Mouse (Mus musculus) brain, embryonic 14.5 days (tissue): ENCODE measurements around the gene Krt10.

Experiments
- CTCF ChIP-seq: fragments of 200-500 bp; IDR thresholded peaks from 2 replicates; pipeline ENCODE4 v1.5.1; 2012; ENCODE audit warnings: inconsistent platforms, mild to moderate bottlenecking, moderate library complexity, borderline replicate concordance; ENCODE audit not compliant: insufficient read depth, insufficient read length; ENCODE audit errors: extremely low read depth
- POLR2A ChIP-seq: fragments of 200-500 bp; IDR thresholded peaks from 2 replicates; pipeline ENCODE4 v1.6.1; 2012; ENCODE audit warnings: mild to moderate bottlenecking, inconsistent platforms, borderline replicate concordance; ENCODE audit not compliant: poor library complexity, insufficient read depth, insufficient read length, severe bottlenecking; ENCODE audit errors: extremely low read depth

GRCm38 (mm10) chr11:99414463-99415147, 25.4 kb upstream of the Krt10 start:
- TF ChIP-seq POLR2A (no peak), CTCF (no peak)
